Mouse (Mus musculus) fat pad, adult 2 months (tissue): ENCODE data around the gene Hint2.

Source experiments
- DNase-seq: peaks from one replicate; pipeline ENCODE4 v3.0.0-alpha.2; 2011; ENCODE audit warnings: low read depth, low spot score; ENCODE audit errors: extremely low read depth

Gene Hint2

DNA sequence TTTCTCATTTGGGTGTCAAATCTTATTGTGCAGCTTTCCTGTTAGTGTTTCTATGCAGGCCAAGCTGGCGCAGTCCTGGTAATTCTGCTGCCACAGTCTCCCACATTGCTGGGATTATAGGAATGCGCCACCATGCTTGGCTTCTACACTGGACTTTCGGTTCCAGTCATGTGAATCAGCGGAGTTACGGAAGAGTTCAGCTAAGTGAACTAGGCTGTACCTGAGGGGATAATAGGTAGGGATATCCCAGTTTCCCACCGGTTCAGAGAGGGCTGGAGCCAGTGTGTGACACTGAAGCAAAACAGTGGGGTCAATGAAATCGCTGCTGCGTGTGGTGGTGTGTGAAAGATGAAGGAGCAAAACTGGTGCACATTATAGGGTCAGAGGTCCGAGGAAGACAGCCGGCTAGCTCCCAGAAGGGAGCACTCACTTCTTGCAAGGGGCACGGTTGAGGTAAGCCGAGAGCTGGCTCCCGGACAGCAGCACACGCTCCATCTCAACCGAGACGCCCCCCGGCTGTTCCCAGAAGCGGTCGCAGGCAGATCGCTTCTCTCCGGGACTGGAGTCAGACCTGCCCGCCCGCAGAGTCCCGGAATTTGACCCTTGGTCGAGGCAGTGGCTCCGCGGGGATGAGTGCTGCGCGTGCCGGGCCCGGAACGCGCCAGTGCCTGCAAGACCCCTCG, 469 bp downstream of the Hint2 start:
- DNase-seq = no peak

DNA sequence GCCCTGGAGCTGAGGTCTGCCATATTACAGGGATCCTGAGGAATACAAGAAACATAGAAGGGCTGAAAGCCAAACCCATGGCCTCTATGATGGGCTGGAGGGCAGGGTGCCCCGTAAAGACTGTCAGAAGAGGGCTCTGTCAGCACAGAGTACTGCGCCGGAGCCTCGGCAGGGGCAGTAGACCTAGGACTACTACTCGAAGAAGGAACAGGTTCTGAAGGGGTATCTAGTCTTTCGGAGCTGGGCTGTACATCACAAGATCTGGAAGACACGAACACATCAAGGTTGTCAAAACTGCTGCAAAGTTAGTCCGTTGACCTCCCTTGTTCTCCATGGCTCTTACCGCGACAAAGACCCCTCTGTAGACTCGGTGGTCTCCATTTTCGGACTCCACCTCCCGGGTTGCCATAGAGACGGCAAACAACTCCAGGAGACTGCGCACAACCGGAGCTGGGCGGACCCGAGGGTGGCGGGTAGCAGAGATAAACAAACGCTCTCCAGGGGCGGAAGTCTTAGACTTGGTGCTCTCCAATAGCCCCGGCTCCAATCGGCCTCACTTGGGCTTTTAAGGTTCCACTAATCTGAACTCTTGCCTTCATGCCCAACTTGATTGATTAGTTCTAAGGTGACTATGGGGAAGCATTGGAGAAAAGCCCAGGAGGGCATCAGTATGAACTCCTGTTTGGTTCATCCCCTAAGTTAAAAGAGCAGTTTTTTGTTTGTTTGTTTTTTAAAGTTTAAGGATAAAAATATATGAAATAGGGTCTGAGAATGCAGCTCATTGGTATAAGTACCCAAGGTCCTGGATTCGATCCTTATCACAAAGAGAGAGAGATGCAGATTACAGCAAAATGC, 2.9 kb downstream of the Hint2 start, which contains the start of gene Spag8:
Spag8 (minus strand) TSS at position 434 of the 855 bp plus-strand sequence.
- no peak for DNase-seq

DNA sequence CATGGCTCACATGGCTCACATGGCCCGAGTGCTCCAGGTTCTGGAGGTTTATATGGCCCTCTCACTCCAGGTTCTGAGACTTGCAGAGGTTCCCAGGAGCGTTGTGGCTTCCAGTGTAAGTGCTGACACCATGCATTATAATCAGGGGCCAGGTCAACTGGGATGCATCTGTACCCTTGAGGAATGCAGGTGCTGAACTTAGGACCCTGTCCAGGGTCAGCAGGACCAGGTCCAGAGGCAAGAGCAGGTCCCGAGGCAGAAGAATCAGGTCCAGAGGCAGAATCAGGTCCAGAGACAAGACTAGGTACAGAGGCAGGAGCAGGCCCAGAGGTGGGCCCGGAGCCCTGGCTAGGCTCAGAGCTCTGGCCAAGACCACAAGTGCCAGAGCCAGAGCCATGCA, 3.5 kb downstream of the Hint2 start:
- DNase-seq = no peak

DNA sequence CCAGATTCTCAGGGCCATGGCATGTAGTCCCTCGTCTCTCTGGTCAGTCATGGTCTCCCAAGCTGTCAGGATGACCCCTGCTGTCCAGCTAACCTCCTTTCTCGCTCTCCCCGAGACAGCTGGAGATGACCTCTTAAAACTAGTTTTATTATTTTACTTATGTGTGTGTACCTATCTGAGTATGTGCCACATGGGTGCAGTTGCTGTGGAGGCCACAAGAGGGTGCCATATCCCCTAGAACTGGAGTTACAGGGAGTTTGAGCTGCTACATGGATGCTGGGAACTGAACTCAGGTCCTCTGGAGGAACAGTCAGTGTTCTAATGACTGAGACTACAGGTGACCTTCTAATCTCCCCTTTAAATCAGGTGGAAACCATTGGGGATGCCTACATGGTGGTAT, 6.5 kb downstream of the Hint2 start:
- no peak for DNase-seq

DNA sequence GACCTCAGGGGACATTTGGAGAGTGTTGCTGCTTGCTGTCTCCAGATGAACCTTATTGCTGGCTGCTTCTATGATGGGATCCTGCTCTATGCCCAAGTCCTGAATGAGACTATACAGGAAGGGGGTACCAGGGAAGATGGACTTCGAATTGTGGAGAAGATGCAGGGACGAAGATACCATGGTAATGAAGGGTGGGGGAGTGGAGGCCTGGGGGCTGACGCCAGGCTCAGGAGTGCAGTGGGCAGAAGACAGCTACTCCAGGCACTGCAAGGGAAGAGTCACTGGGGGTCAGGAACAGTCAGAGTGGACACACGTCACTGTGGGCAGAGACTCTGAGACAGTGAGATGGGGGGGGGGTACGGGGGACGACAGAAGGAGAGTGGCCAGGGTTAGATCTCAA, 15.8 kb downstream of the Hint2 start:
- no peak for DNase-seq

DNA sequence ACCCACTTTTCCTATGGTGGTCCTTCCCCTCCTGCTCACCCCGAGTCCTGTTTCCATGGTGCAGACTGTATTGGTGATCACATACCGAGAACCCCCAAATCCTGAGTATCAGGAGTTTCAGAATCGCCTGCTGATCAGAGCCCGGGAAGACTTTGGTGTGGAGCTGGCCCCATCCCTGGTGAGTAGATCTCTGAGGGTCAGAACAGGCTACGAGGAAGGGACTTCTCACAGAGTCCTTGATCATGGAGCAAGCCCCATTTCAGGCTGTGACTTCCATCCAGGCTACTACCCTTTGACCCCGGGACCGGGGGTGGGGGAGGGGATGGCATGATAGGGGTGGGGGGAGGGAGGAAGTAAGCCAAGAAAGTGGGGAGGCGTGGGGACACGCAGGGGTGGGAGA, 16.2 kb downstream of the Hint2 start:
- no peak for DNase-seq

DNA sequence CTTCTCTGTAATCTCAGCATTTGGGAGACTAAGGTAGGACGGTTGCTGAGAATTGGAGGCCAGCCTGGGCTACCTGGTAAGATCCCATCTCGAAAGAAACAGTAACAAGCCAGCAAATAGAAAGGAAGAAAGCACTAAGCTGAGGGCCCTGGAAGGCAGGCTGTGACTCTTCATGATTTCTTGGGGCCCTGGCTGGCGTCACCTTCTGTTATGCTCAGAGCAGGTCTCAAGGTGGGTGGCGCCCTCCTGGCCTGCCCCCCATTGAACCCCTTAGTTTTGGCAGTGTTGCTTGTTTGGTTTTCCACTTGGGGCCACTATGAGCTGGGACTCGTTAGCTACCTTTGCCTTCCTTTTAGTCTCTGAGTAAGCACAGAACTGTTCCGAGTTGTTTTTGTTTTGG, 19.5 kb downstream of the Hint2 start:
- DNase-seq = no peak

DNA sequence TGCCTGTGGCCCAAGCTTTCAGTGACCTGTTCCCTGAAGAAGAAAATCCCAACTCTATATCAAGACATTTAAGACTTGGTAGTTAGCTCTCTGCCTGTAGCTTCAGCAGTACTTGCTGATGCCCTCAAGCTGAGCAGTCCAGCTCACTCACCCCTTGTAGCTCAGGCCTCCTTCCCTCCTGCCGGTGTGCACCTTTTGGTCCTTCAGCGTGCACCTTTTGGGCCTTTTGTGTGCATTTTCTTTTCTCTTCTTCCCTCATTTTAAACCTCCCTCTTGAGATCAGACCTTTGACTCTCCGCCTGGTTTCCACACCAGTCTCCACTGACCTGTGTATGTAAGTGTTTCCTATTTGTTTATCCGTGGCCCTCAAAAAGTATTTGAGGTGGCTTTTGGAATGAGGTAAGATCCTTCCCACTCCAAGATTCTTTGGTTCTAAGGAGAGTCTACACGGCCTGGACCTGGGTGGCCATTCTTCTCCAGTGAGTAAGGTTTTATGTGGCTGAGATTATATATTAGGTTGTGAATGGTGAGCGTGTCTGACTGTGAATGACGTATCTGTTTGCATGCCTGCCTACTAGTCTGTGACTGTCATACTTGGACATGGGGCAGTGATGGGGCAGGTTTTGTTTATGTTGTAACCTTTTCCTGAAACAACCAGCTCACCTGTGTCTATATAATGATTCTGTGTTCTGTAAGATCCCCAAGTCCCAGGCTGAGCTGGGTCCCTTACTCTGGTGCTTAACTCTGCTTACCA, 21.5 kb downstream of the Hint2 start:
- DNase-seq = no peak

DNA sequence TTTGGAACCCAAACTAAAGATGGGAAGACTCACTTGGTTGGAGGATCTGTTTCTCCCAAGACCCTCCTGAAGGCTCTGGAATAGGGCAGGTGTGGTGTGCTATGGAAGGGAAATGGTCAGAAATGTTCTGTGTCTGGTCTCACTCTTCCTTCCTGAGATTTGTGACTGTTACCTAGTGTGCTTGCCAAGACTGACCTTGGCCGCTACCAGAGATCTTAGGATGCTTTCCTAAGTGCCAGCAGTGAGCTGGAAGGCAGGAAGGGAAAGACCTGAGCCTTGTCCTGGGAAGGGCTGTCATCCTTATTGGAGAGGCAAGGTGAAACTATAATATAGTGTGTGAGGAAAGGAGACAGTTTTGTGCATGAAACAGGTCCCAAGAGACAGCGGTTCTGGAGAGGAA, 22.5 kb downstream of the Hint2 start:
- no peak for DNase-seq

DNA sequence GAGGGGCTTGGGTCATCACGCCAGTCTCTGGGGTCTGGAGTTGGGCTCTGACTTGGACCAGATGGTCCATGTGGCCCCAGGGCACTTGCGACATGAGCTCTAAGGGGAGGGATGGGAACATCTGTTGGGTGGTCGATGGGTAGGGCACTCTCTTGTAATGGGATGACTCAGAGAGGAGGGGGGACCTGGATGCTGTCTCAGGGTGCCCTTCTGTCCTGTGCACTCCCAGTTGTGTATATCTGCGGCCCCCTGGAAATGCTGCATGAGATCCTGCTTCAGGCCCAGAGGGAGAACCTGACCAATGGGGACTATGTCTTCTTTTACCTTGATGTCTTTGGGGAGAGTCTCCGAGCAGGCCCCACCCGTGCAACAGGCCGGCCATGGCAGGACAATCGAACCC, 23.0 kb downstream of the Hint2 start:
- DNase-seq = no peak

DNA sequence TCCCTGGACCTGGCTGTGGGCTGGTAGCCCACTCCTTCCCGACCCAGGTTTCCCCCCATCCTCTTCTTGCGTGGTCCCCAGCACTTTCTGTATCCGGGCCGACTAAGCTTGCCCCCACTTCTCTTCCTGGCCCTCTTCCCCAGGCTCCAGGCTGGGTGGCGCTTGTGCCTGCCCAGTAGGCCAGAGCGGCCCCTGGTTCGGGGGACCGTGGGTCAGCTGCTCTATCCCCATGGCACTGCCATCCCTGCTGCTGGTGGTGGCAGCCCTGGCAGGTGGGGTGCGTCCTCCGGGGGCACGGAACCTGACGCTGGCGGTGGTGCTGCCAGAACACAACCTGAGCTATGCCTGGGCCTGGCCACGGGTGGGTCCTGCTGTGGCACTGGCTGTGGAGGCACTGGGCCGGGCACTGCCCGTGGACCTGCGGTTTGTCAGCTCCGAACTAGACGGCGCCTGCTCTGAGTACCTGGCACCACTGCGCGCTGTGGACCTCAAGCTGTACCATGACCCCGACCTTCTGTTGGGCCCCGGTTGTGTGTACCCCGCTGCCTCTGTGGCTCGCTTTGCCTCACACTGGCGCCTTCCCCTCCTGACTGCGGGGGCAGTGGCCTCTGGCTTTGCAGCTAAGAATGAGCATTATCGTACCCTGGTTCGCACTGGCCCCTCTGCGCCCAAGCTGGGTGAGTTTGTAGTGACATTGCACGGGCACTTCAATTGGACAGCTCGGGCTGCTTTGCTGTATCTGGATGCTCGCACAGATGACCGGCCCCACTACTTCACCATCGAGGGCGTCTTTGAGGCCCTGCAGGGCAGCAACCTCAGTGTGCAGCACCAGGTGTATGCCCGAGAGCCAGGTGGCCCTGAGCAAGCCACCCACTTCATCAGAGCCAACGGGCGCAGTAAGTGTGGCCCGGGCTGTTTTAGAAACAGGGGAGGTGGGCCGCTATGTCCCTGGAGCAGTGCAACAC, 24.0 kb downstream of the Hint2 start:
- no peak for DNase-seq

DNA sequence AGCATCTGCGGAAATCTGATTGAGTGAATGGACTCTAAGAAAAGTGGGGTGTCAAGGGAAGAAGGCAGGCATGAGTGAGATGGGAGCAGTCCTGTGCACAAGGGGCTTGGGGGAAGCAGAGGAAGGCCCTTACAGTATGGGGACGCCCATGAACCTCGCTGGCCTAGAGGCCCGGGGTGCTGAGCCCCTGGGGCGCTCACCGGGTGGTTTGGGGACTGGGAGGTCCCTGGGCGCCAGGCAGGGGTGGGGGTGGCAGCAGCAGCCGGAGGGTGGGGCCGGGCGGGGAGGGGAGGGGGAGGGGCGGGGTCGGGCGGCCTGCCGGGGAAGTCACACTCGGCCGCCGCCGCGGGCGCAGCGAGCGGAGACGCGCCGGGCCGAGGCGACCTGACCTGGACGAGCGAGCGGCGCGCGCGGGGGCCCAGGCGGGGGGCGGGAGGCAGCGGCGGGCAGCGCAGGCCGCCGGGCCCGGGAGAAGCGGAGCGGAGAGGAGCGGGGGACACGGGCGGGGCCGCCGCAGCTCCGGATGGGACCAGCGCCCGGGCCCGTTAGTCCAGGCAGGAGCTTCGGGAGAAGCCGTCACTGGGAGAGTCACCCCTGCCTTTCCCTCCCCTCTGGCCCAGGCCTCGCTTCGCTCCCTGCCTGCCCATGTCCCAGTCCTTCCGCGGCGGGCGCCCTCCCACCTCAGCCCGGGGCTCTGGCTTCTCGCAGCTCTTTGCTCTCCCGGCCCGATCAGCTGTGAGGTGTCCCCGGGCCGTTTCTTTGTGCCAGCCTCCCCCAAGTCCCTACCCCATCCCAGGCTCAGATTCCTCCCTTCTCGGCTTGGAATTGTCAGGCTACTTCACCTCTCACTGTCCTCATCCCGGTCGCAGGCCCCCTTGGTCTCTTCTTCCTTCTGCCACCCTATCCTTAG, 25.0 kb downstream of the Hint2 start, which contains the start of gene Npr2:
Npr2 (plus strand) TSS at position 890 of the 910 bp plus-strand sequence.
- DNase-seq = no peak

DNA sequence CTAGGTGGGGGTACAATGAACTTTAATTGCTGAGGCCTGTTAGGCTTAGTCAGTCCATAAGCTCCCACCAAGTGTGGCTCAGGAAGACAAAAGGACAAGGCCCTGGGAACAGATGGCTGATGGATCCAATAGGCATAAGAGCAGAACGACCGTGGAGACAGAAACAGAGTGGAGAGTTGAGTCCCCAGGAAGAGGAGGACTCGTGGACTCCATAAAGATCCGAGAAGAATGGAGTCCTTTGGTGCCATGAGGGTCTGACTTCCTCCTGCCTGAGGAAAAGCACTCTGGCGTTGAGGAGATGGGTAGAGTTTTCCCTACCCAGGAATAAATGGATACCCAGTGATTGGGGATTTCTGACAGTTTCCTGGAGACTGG, 25.6 kb downstream of the Hint2 start:
- no peak for DNase-seq

DNA sequence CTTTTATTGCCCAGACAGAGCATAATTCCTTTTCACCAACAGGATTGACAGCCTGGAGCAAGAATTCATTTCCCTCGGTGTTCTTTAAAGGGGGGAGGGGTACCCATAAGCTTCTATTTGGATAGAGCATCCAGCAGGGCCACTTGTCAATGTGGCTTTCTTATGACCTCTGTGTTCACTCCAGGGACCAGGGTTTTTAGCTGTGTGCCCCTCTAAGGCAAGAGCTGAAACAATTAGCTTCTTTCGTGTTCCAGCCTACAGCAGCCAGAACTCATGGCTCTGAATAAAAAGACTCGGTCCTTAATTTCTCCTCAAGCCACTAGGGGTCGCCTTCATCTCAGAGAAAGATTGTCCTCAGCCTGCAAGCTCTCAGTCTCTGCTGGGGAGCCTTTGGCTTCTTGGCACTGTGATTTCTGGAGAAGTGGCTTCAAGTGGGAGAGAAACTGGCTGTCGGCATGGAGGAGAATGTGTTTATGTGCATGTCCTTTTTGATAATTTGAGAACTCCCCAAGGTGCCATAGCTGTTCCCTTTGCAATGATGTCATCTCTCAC, 26.2 kb downstream of the Hint2 start:
- DNase-seq = no peak

DNA sequence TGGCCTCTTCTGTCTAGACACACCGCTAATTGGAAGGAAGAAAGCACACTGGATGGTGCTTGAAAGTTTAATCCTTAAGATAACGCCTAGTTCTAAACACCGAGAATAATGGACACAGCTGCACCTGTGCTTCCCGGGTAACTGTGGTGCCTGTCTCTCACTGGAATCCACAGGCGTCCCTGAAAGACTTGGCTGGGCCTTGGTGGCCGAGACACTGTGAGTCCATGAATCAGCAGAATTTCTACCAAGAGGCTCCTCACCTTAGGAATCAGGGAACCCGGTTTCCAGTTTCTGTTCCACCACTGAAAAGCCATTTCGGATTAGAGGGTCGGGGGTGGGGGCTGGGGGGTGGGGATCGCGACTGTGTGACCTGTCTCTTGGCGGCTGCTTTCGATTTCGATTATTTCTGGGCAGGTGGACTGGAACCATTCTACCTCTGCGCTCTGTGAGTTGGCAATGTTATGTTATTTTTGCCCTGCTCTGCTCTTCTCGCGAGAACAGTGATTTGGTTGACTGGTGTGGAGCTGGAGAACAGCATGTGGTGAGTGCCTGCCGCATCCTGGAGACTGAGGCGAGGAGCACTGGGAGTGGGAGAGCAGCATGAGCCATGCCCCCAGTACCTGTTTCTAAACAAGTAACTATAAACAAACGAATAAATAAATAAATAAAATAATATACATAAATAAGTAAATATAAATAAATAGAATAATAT, 27.0 kb downstream of the Hint2 start:
- no peak for DNase-seq

DNA sequence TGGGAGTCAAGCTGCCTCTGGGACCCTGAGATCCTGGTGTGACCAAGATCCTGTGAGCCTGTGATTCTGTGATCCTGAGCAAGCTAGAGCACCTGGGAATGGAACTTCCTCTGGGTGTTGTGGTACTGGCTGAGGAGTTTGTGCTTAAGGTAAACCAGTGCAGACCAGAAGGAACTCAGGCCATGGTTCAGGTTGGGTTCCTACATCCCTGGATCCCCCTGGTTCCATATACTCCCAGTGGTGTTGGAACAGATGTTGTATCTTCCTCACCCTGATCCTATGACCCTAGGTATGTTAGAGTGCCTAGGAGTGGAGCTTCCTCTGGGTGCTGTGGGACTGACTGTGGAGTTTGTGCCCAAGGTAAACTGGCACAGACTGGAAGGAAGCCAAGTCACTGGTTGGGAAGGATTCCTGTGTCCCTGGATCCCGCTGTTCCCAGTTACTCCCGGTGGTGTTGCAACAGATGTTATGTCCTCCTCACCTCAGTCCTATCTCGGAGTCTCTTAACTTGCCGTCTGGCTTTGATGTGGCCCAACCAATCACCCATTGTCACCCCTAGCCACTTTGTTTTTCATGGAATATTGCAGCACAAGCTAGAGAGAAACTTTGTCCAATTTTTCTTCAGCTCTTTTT, 36.0 kb downstream of the Hint2 start:
- no peak for DNase-seq

DNA sequence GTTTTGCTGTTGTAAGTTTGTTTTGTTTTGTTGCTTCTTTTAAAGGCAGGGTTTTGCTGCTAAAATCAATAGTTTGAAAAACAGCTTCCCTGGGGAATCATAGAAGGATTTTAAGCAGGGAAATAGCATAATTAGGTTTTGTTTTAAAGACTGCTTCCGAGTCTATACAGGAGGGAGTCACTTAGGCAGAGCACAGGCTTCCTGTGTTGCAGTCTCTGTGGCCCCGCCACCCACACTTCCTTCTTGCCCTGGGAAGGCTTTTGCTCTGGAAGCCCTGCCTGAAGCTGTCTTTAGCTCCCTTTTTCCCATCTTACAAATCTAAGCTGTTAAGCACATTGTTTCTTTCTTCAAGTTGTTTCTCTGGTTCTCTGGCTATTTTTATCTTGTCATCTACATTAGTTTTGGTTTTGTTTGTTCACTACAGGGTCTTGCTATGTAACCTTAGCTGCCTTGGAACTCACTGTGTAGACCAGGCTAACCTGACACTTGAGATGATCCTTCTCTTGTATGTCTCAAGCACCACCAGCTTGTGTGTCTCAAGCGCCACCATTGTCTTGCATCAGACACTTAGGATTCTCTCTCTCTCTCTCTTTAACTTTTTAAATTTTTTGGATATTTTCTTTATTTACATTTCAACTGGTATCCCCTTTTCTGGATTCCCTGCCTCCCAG, 43.1 kb downstream of the Hint2 start:
- DNase-seq = no peak

DNA sequence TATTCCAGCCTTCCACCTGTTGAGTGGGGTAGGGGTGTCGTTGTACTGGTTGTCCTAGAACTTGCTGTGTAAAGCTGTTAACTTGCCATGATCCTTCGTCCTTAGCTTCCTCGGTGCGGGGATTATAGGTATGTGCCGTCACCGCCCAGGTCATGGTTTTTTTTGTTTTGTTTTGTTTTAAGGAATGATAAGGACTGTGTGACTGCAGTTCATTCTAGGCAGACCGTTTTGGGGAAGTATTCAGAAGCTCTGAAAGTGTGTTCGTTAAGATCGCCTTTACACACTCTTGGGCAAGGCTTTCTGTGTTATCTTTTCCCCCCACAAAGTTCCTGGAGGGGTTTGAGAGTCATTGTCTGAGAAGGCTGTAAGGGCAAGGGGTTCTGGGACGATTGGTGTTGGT, 43.7 kb downstream of the Hint2 start:
- DNase-seq = no peak
